Mouse (Mus musculus): ENCODE data around the gene Gm10663. TPM values are rescaled to one million over a fixed set of nuclear protein-coding genes. Genes with fewer than 3 reads are reported as not detected.

The Gm10663 gene
- total RNA-seq, 1 experiment, result not detected

GRCm38 (mm10) chr8:65085680-65086079 is 10.8 kb downstream of the Gm10663 start:
- Histone ChIP-seq H3K27ac (ENCODE audit: insufficient read depth, low read depth, low read length, poor library complexity, severe bottlenecking) (no peak overlapping the region), H3K4me1 (ENCODE audit: control insufficient read depth in 2 of 2, insufficient read depth in 2 of 2, low read length in 2 of 2, poor library complexity in 1 of 2) (no peaks in the 10 kb centered on the region), H3K4me3 (ENCODE audit: insufficient read depth in 1 of 2, low read depth in 1 of 2, low read length in 2 of 2, poor library complexity in 1 of 2, severe bottlenecking in 1 of 2) (no peak overlapping the region), H3K9ac (ENCODE audit: insufficient read depth, low read depth, low read length, poor library complexity, severe bottlenecking) (no peak overlapping the region), H3K36me3 (ENCODE audit: control insufficient read depth, insufficient read depth, low read length, poor library complexity, severe bottlenecking) (no peaks in the 10 kb centered on the region), H3K9me3 (ENCODE audit: control insufficient read depth, insufficient read depth, low read depth, low read length) (no peaks in the 10 kb centered on the region)
- peak; percentile 56 for DNase-seq (ENCODE audit: low read depth, low spot score)
- peak; percentile 74 for TF ChIP-seq MAFK (IDR thresholded peaks at IDR 0.05; ENCODE audit: insufficient read depth, low read depth, low read length)
- TF ChIP-seq ZNF384 (IDR thresholded peaks at IDR 0.05; ENCODE audit: low read depth, low read length), result no peak
- peak; percentile 98 for TF ChIP-seq ZC3H11A (IDR thresholded peaks at IDR 0.05; ENCODE audit: borderline replicate concordance, low read depth, low read length)
- in situ Hi-C loops (cut with MboI; ENCODE audit: low sequenced_read_pairs in 2 of 2, unreplicated experiment in 2 of 2), result loop anchor here in 1 of 2 experiments (10.0 kb wide), 1 partner anchor 61 kb away; no protein-coding TSS in a partner anchor

GRCm38 (mm10) chr8:65087711-65088110 is 12.9 kb downstream of the Gm10663 start:
- Histone ChIP-seq H3K4me1 (ENCODE audit: control insufficient read depth in 2 of 2, insufficient read depth in 2 of 2, low read length in 2 of 2, poor library complexity in 1 of 2) (no peaks in the 10 kb centered on the region), H3K27ac (ENCODE audit: insufficient read depth, low read depth, low read length, poor library complexity, severe bottlenecking) (no peak overlapping the region), H3K9me3 (ENCODE audit: control insufficient read depth, insufficient read depth, low read depth, low read length) (no peaks in the 10 kb centered on the region), H3K4me3 (ENCODE audit: insufficient read depth in 1 of 2, low read depth in 1 of 2, low read length in 2 of 2, poor library complexity in 1 of 2, severe bottlenecking in 1 of 2) (no peak overlapping the region), H3K9ac (ENCODE audit: insufficient read depth, low read depth, low read length, poor library complexity, severe bottlenecking) (no peak overlapping the region), H3K36me3 (ENCODE audit: control insufficient read depth, insufficient read depth, low read length, poor library complexity, severe bottlenecking) (no peaks in the 10 kb centered on the region)
- no peak for DNase-seq (ENCODE audit: low read depth, low spot score)
- TF ChIP-seq CHD2 (IDR thresholded peaks at IDR 0.05; ENCODE audit: low read depth, low read length) (no peak), ZC3H11A (IDR thresholded peaks at IDR 0.05; ENCODE audit: borderline replicate concordance, low read depth, low read length) (no peak), ZNF384 (IDR thresholded peaks at IDR 0.05; ENCODE audit: low read depth, low read length) (no peak), HCFC1 (IDR thresholded peaks at IDR 0.05; ENCODE audit: borderline replicate concordance, insufficient read depth, low read length) (no peak), MAFK (IDR thresholded peaks at IDR 0.05; ENCODE audit: insufficient read depth, low read depth, low read length) (no peak)
- in situ Hi-C loops (cut with MboI; ENCODE audit: low sequenced_read_pairs in 2 of 2, unreplicated experiment in 2 of 2), result loop anchor here in 1 of 2 experiments (10.0 kb wide), 1 partner anchor 63 kb away; no protein-coding TSS in a partner anchor

DNA sequence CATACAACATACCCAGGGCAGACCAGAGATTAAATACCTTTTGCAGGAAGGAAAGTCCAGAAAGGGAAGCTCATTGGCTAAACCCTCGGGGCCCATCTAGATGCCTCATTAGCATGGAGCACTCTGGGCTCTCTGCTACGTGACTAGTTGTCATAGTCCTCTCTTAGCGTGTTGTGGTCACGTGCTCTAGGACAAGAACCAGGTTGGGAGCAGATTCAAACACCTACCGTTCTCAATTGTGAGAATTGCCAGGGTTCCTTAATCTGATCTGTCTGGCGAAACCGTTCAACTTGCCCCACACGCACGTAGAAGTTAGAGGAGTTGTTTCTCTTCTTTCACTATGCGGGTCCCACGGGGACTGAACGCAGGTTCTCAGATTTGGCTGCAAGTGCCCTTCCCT is 13.3 kb downstream of the Gm10663 start:
- DNase-seq (ENCODE audit: low read depth, low spot score), result no peak
- Histone ChIP-seq H3K4me1 (ENCODE audit: control insufficient read depth in 2 of 2, insufficient read depth in 2 of 2, low read length in 2 of 2, poor library complexity in 1 of 2) (no peaks in the 10 kb centered on the region), H3K4me3 (ENCODE audit: insufficient read depth in 1 of 2, low read depth in 1 of 2, low read length in 2 of 2, poor library complexity in 1 of 2, severe bottlenecking in 1 of 2) (no peak overlapping the region), H3K9me3 (ENCODE audit: control insufficient read depth, insufficient read depth, low read depth, low read length) (no peaks in the 10 kb centered on the region), H3K27ac (ENCODE audit: insufficient read depth, low read depth, low read length, poor library complexity, severe bottlenecking) (no peak overlapping the region), H3K9ac (ENCODE audit: insufficient read depth, low read depth, low read length, poor library complexity, severe bottlenecking) (no peak overlapping the region), H3K36me3 (ENCODE audit: control insufficient read depth, insufficient read depth, low read length, poor library complexity, severe bottlenecking) (no peaks in the 10 kb centered on the region)
- TF ChIP-seq ZC3H11A (IDR thresholded peaks at IDR 0.05; ENCODE audit: borderline replicate concordance, low read depth, low read length) (no peak), ZNF384 (IDR thresholded peaks at IDR 0.05; ENCODE audit: low read depth, low read length) (no peak), HCFC1 (IDR thresholded peaks at IDR 0.05; ENCODE audit: borderline replicate concordance, insufficient read depth, low read length) (no peak)
- in situ Hi-C loops (cut with MboI; ENCODE audit: low sequenced_read_pairs in 2 of 2, unreplicated experiment in 2 of 2), result loop anchor here in 1 of 2 experiments (10.0 kb wide), 1 partner anchor 63 kb away; no protein-coding TSS in a partner anchor

DNA sequence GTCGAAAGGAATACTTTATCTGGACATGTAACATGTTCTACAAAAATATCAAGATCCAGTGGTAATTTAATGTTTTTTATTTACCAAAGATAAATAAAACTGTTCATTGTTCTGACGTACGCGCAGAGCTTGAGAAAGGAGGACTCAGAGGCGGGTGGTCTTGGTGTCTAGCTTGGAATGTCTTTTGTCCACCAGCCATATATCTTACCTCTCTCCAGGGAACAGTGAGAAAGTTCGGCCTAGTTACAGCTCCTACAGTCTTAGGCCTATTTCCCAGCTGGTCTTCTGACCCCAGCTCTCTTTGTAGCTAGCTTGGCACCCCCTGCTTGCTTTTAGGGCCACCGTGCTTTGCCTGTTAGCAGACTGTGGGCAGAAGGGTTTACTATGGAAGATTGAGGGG is 14.9 kb downstream of the Gm10663 start:
- no peak overlapping the region for H3K4me3 ChIP-seq (ENCODE audit: insufficient read depth in 1 of 2, low read depth in 1 of 2, low read length in 2 of 2, poor library complexity in 1 of 2, severe bottlenecking in 1 of 2)
- in situ Hi-C loops (cut with MboI; ENCODE audit: low sequenced_read_pairs in 2 of 2, unreplicated experiment in 2 of 2), result loop anchor here in 1 of 2 experiments (10.0 kb wide), 1 partner anchor 65 kb away; no protein-coding TSS in a partner anchor
- no peak for DNase-seq (ENCODE audit: low read depth, low spot score)
- no peaks in the 10 kb centered on the region for H3K36me3 ChIP-seq (ENCODE audit: control insufficient read depth, insufficient read depth, low read length, poor library complexity, severe bottlenecking)
- no peaks in the 10 kb centered on the region for H3K9me3 ChIP-seq (ENCODE audit: control insufficient read depth, insufficient read depth, low read depth, low read length)
- H3K9ac ChIP-seq (ENCODE audit: insufficient read depth, low read depth, low read length, poor library complexity, severe bottlenecking), result no peak overlapping the region
- H3K27ac ChIP-seq (ENCODE audit: insufficient read depth, low read depth, low read length, poor library complexity, severe bottlenecking), result no peak overlapping the region
- H3K4me1 ChIP-seq (ENCODE audit: control insufficient read depth in 2 of 2, insufficient read depth in 2 of 2, low read length in 2 of 2, poor library complexity in 1 of 2), result no peaks in the 10 kb centered on the region
- TF ChIP-seq MAFK (IDR thresholded peaks at IDR 0.05; ENCODE audit: insufficient read depth, low read depth, low read length) (no peak), HCFC1 (IDR thresholded peaks at IDR 0.05; ENCODE audit: borderline replicate concordance, insufficient read depth, low read length) (no peak), ZC3H11A (IDR thresholded peaks at IDR 0.05; ENCODE audit: borderline replicate concordance, low read depth, low read length) (no peak), CHD2 (IDR thresholded peaks at IDR 0.05; ENCODE audit: low read depth, low read length) (no peak), ZNF384 (IDR thresholded peaks at IDR 0.05; ENCODE audit: low read depth, low read length) (no peak)

Measured in ES-E14 (cell line).